Mouse (Mus musculus): Measurements from ENCODE around the gene Fkbp1a. TPM values are rescaled to one million over a fixed set of nuclear protein-coding genes. Genes with fewer than 3 reads are reported as not detected.

Fkbp1a gene
- polyA plus RNA-seq, 1 experiment from 2014 or later: 973 TPM

GRCm38 (mm10) chr2:151566856-151567255, 24.6 kb downstream of the Fkbp1a start:
- no peak for DNase-seq (ENCODE audit: low spot score)
- Histone ChIP-seq H3K27me3 (ENCODE audit: insufficient read depth, poor library complexity, severe bottlenecking) (no peaks in the 10 kb centered on the region), H3K36me3 (peaks cover 24% of the 10 kb centered on the region), H3K4me1 (no peaks in the 10 kb centered on the region), H3K9me3 (no peaks in the 10 kb centered on the region), H3K4me3 (no peak overlapping the region), H3K27ac (no peak overlapping the region)
- WGBS: 79% methylated on average over 6 of the region's 6 CpGs

GRCm38 (mm10) chr2:151569452-151569851, 27.2 kb downstream of the Fkbp1a start:
- Histone ChIP-seq H3K4me3 (no peak overlapping the region), H3K4me1 (no peaks in the 10 kb centered on the region), H3K36me3 (peaks cover 4% of the 10 kb centered on the region; the same call in 1 of the 2 replicates), H3K27me3 (ENCODE audit: insufficient read depth, poor library complexity, severe bottlenecking) (no peaks in the 10 kb centered on the region), H3K9me3 (no peaks in the 10 kb centered on the region), H3K27ac (no peak overlapping the region)
- 68% methylated on average over 2 of the region's 2 CpGs for WGBS
- no peak for DNase-seq (ENCODE audit: low spot score)

GRCm38 (mm10) chr2:151571873-151572700, 29.8 kb downstream of the Fkbp1a start, which contains the start of gene Sdcbp2:
Gene Sdcbp2 (plus strand): TSS chr2:151572622.
- H3K27ac ChIP-seq: no peak within 1 kb of the TSS
- H3K9me3 ChIP-seq: no peaks in the 10 kb centered on the region
- no peaks in the 10 kb centered on the region for H3K27me3 ChIP-seq (ENCODE audit: insufficient read depth, poor library complexity, severe bottlenecking)
- peaks cover 14% of the 10 kb centered on the region for H3K4me1 ChIP-seq
- DNase-seq (ENCODE audit: low spot score): no peak
- H3K4me3 ChIP-seq: no peak within 1 kb of the TSS
- H3K36me3 ChIP-seq: no peaks in the 10 kb centered on the region
- 63% methylated on average over 17 of the region's 17 CpGs for WGBS

GRCm38 (mm10) chr2:151573667-151574066, 31.4 kb downstream of the Fkbp1a start:
- no peak overlapping the region for H3K4me3 ChIP-seq
- H3K36me3 ChIP-seq: no peaks in the 10 kb centered on the region
- no peaks in the 10 kb centered on the region for H3K9me3 ChIP-seq
- H3K27me3 ChIP-seq (ENCODE audit: insufficient read depth, poor library complexity, severe bottlenecking): 0 out of 2 replicates have a peak, but pooled peaks cover 4% of the 10 kb centered on the region
- no peak for DNase-seq (ENCODE audit: low spot score)
- peaks cover 14% of the 10 kb centered on the region for H3K4me1 ChIP-seq
- no peak overlapping the region for H3K27ac ChIP-seq
- 79% methylated on average over 3 of the region's 3 CpGs for WGBS

GRCm38 (mm10) chr2:151574607-151575006, 32.3 kb downstream of the Fkbp1a start:
- WGBS: 59% methylated on average over 5 of the region's 5 CpGs
- H3K27me3 ChIP-seq (ENCODE audit: insufficient read depth, poor library complexity, severe bottlenecking): 0 out of 2 replicates have a peak, but pooled peaks cover 7% of the 10 kb centered on the region
- no peaks in the 10 kb centered on the region for H3K36me3 ChIP-seq
- H3K4me3 ChIP-seq: no peak overlapping the region
- no peaks in the 10 kb centered on the region for H3K9me3 ChIP-seq
- H3K27ac ChIP-seq: no peak overlapping the region
- DNase-seq (ENCODE audit: low spot score): no peak
- peaks cover 14% of the 10 kb centered on the region for H3K4me1 ChIP-seq

GRCm38 (mm10) chr2:151575119-151575698, 32.9 kb downstream of the Fkbp1a start:
- H3K27ac ChIP-seq: peak overlapping the region; percentile 82
- DNase-seq (ENCODE audit: low spot score): no peak
- no peaks in the 10 kb centered on the region for H3K36me3 ChIP-seq
- peak overlapping the region; percentile 53 for H3K4me3 ChIP-seq
- peaks cover 14% of the 10 kb centered on the region for H3K4me1 ChIP-seq
- 31% methylated on average over 7 of the region's 7 CpGs for WGBS
- H3K9me3 ChIP-seq: no peaks in the 10 kb centered on the region
- H3K27me3 ChIP-seq (ENCODE audit: insufficient read depth, poor library complexity, severe bottlenecking): 0 out of 2 replicates have a peak, but pooled peaks cover 7% of the 10 kb centered on the region

GRCm38 (mm10) chr2:151575699-151576389, 33.6 kb downstream of the Fkbp1a start:
- Histone ChIP-seq H3K4me1 (peaks cover 14% of the 10 kb centered on the region), H3K27me3 (ENCODE audit: insufficient read depth, poor library complexity, severe bottlenecking) (0 out of 2 replicates have a peak, but pooled peaks cover 12% of the 10 kb centered on the region), H3K9me3 (no peaks in the 10 kb centered on the region), H3K27ac (peak overlapping the region; percentile 82), H3K36me3 (no peaks in the 10 kb centered on the region), H3K4me3 (peak overlapping the region; percentile 53)
- DNase-seq (ENCODE audit: low spot score): peak; percentile 94
- 2% methylated on average over 38 of the region's 38 CpGs for WGBS

- Histone ChIP-seq H3K4me3 (no peak overlapping the region), H3K4me1 (peaks cover 14% of the 10 kb centered on the region), H3K36me3 (no peaks in the 10 kb centered on the region), H3K9me3 (no peaks in the 10 kb centered on the region), H3K27ac (no peak overlapping the region), H3K27me3 (ENCODE audit: insufficient read depth, poor library complexity, severe bottlenecking) (peaks cover 13% of the 10 kb centered on the region; the same call in 1 of the 2 replicates)
- DNase-seq (ENCODE audit: low spot score): no peak
- 64% methylated on average over 4 of the region's 4 CpGs for WGBS
Measured at GRCm38 (mm10) chr2:151579183-151579582, 36.9 kb downstream of the Fkbp1a start.

- peaks cover 13% of the 10 kb centered on the region; the same call in 1 of the 2 replicates for H3K27me3 ChIP-seq (ENCODE audit: insufficient read depth, poor library complexity, severe bottlenecking)
- H3K4me1 ChIP-seq: peaks cover 8% of the 10 kb centered on the region; the same call in 1 of the 2 replicates
- H3K9me3 ChIP-seq: no peaks in the 10 kb centered on the region
- H3K36me3 ChIP-seq: no peaks in the 10 kb centered on the region
- H3K27ac ChIP-seq: no peak overlapping the region
- WGBS: 32% methylated on average over 1 of the region's 1 CpGs
- no peak for DNase-seq (ENCODE audit: low spot score)
- H3K4me3 ChIP-seq: no peak overlapping the region
Measured at GRCm38 (mm10) chr2:151580945-151581344, 38.7 kb downstream of the Fkbp1a start.

- Histone ChIP-seq H3K9me3 (no peaks in the 10 kb centered on the region), H3K4me3 (no peak overlapping the region), H3K27me3 (ENCODE audit: insufficient read depth, poor library complexity, severe bottlenecking) (peaks cover 22% of the 10 kb centered on the region), H3K4me1 (no peaks in the 10 kb centered on the region), H3K36me3 (no peaks in the 10 kb centered on the region), H3K27ac (no peak overlapping the region)
- WGBS: 55% methylated on average over 3 of the region's 3 CpGs
- DNase-seq (ENCODE audit: low spot score): no peak
Measured at GRCm38 (mm10) chr2:151585934-151586333, 43.7 kb downstream of the Fkbp1a start.

GRCm38 (mm10) chr2:151586807-151587206, 44.5 kb downstream of the Fkbp1a start:
- Histone ChIP-seq H3K36me3 (no peaks in the 10 kb centered on the region), H3K27me3 (ENCODE audit: insufficient read depth, poor library complexity, severe bottlenecking) (peaks cover 29% of the 10 kb centered on the region), H3K27ac (no peak overlapping the region), H3K4me1 (no peaks in the 10 kb centered on the region), H3K4me3 (no peak overlapping the region), H3K9me3 (no peaks in the 10 kb centered on the region)
- WGBS: 81% methylated on average over 1 of the region's 1 CpGs
- DNase-seq (ENCODE audit: low spot score): no peak

GRCm38 (mm10) chr2:151587306-151587705, 45.0 kb downstream of the Fkbp1a start:
- 68% methylated on average over 9 of the region's 9 CpGs for WGBS
- no peak for DNase-seq (ENCODE audit: low spot score)
- H3K36me3 ChIP-seq: no peaks in the 10 kb centered on the region
- no peaks in the 10 kb centered on the region for H3K9me3 ChIP-seq
- peaks cover 33% of the 10 kb centered on the region for H3K27me3 ChIP-seq (ENCODE audit: insufficient read depth, poor library complexity, severe bottlenecking)
- no peak overlapping the region for H3K27ac ChIP-seq
- no peak overlapping the region for H3K4me3 ChIP-seq
- H3K4me1 ChIP-seq: no peaks in the 10 kb centered on the region

- H3K27me3 ChIP-seq (ENCODE audit: insufficient read depth, poor library complexity, severe bottlenecking): peaks cover 60% of the 10 kb centered on the region
- H3K36me3 ChIP-seq: no peaks in the 10 kb centered on the region
- H3K4me3 ChIP-seq: no peak overlapping the region
- H3K9me3 ChIP-seq: no peaks in the 10 kb centered on the region
- no peak overlapping the region for H3K27ac ChIP-seq
- no peak for DNase-seq (ENCODE audit: low spot score)
- 67% methylated on average over 2 of the region's 2 CpGs for WGBS
- peaks cover 21% of the 10 kb centered on the region for H3K4me1 ChIP-seq
Measured at GRCm38 (mm10) chr2:151598068-151598467, 55.8 kb downstream of the Fkbp1a start.

Measured in heart, embryonic 10.5 days (tissue).